Mouse (Mus musculus) naive thymus-derived CD4-positive, alpha-beta T cell, adult 2 months (primary cell): ENCODE measurements around the gene Shank1.
A peak's percentile ranks its signal among the peaks of the same experiment; 100 is the strongest.

Experiments
- DNase-seq: peaks from one replicate; pipeline ENCODE4 v3.0.0-alpha.2; 2011; ENCODE audit warnings: low read depth

Shank1 gene

DNA sequence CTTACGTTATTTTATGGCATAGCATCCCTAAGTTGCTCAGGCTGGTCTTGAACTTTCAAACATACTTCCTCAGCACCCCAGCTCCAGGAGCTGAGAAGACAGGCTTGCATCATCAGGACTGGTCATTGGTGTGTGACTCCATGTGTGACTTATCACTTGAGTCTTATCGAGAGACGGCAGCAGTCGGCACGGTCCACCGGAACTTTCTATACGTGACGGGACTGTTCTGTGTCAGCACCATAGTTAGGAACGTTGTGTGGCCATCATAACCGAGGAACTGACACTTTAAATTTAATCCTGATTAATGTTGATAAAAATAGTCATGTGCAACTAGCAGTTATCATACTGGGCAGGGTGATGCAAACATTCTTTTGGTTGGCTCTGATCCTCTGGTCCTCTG, 31.1 kb downstream of the Shank1 start:
- DNase-seq: no peak

- no peak for DNase-seq
These were observed 31.7 kb downstream of the Shank1 start for GRCm38 (mm10) chr7:44341714-44342113.

- no peak for DNase-seq
These were observed 33.5 kb downstream of the Shank1 start for GRCm38 (mm10) chr7:44343459-44344015.

DNA sequence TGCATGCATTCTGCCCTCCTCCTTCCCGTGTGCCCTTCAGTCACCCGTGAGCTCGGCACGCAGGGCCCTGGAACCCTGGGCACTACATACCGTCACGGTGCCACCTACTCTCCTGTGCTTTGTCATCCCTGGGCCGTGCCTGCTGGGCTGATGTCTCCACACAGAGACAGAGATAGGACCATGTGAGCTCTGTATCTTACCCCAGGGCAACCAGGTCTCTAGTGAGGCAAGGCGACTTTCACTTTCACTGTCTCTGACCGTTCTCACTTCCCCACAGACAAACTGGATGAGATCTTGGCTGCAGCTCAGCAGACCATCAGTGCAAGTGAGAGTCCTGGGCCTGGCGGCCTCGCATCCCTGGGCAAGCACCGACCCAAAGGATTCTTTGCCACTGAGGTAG, 34.6 kb downstream of the Shank1 start:
- DNase-seq: peak; percentile 38

DNA sequence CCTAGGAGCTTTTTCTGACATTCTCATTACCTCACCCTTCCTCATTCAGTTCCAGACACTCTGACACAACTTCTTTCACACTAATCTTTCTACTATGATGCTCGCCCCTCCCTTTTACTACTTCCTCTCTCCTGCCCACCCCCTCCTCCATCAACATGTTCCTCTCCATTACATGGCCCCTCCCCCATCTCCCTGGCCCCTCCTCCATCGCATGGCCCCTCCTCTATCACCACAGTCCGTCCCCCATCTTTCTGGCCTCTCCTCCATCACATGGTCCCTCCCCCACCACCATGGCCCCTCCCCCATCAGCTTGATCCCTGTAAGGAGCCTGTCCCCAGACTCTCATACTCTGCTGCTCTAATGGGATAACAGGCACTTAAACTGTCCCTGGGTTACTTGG, 39.0 kb downstream of the Shank1 start:
- no peak for DNase-seq

GRCm38 (mm10) chr7:44350957-44351711, 41.1 kb downstream of the Shank1 start:
- peak; percentile 84 for DNase-seq

DNA sequence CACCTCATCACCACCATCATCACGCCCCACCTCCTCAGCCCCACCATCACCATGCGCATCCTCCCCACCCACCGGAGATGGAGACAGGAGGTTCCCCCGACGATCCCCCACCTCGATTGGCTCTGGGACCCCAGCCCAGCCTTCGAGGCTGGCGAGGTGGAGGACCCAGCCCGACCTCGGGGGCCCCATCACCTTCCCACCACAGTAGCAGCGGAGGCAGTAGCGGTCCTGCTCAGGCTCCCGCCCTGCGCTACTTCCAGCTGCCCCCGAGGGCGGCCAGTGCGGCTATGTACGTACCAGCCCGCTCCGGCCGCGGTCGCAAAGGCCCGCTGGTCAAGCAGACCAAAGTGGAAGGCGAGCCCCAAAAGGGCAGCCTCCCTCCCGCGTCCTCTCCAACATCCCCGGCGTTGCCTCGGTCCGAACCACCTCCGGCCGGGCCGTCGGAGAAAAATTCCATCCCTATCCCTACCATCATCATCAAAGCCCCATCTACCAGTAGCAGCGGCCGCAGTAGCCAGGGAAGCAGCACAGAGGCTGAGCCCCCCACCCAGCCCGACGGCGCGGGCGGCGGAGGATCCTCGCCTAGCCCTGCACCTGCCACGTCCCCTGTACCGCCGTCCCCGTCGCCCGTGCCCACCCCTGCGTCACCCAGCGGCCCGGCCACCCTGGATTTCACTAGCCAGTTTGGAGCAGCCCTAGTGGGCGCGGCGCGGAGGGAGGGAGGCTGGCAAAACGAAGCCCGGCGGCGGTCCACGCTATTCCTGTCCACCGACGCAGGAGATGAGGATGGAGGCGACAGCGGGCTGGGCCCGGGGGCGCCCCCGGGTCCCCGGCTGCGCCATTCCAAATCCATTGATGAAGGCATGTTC, 42.1 kb downstream of the Shank1 start:
- DNase-seq: no peak

- DNase-seq: no peak
These were observed 42.9 kb downstream of the Shank1 start for GRCm38 (mm10) chr7:44352750-44353600.

GRCm38 (mm10) chr7:44353601-44354340, 43.7 kb downstream of the Shank1 start:
- no peak for DNase-seq

DNA sequence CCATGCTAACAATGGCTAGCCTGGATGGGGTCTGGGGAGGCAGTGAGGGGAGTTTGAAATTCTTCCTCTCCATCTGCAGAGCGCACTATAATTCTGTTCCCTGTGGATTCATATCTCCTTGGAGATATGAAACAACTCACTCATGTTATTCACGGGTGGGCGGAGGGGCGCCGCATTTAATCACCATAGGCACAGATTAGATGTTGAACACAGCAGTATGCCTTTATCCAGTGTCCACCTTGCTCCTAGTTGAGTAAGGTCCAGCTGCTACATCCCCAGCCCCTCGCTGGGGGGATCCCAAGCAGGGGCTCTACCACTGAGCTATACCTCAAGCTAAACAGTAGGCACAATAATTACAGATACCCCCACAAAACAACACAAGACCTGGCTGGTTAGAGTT, 45.4 kb downstream of the Shank1 start:
- no peak for DNase-seq

DNA sequence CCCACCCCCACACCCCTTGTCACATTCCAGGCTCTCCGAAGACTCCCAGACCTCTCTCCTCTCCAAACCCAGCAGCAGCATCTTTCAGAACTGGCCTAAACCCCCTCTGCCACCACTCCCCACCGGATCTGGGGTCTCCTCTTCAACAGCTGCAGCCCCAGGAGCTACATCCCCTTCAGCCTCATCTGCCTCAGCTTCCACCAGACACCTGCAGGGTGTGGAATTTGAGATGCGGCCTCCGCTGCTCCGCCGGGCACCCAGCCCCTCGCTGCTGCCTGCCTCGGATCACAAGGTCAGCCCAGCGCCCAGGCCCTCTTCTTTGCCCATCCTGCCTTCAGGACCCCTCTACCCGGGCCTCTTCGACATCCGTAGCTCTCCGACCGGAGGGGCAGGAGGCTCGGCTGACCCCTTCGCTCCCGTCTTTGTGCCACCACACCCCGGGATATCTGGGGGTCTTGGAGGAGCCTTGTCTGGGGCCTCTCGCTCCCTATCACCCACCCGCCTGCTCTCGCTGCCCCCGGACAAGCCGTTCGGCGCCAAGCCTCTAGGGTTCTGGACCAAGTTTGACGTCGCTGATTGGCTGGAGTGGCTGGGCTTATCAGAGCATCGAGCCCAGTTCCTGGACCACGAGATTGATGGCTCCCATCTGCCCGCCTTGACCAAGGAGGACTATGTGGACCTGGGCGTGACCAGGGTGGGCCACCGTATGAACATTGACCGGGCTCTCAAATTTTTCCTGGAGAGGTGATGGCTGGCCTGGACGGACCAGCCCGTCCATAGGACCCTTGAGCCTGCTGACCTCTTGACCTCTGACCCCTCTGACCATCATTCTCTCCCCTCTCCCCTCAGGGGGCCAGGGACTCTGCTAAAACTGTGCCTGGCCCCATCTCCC, 46.8 kb downstream of the Shank1 start:
- no peak for DNase-seq

DNA sequence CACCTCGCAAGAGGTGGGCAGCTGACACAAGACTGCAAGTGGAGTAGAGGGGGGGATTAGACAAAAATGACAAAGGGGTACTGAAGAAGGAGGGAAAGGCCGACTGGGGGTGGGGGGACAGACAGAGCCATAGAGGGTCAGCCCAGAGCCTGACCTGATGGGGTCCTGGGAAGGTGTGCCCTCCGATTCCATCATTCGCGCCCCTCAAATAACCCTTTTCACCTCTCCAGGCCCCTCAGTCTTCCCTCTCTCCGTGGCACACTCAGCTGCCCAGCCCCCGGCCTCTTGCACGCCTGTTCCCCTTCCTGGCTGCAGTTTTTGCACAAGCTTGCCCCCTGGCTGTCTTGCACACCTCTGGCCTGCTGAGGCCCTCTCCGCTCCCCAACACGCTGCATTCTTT, 47.5 kb downstream of the Shank1 start:
- no peak for DNase-seq

DNA sequence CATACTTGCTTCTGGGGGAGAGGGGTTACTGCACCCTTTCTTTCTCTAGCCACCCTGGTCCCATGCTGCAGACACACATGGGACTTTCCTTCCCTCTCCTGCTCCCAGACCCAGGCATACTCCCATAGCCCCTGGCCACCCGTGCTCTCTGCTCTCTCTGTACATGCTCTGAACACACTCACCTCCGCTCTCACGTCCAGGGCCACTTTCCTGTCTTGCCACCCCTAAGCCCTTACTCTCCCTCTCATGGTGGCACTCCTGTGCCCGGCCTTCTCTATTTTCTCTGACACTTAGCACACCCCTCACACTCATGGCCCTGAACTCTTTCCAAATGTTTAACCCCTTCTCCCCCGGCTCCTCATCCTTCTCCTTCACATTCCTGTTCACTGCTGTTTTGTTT, 48.0 kb downstream of the Shank1 start:
- DNase-seq: no peak

GRCm38 (mm10) chr7:44358886-44359654, 49.0 kb downstream of the Shank1 start:
- DNase-seq: no peak

GRCm38 (mm10) chr7:44359908-44360672, 50.0 kb downstream of the Shank1 start:
- peak; percentile 91 for DNase-seq

DNA sequence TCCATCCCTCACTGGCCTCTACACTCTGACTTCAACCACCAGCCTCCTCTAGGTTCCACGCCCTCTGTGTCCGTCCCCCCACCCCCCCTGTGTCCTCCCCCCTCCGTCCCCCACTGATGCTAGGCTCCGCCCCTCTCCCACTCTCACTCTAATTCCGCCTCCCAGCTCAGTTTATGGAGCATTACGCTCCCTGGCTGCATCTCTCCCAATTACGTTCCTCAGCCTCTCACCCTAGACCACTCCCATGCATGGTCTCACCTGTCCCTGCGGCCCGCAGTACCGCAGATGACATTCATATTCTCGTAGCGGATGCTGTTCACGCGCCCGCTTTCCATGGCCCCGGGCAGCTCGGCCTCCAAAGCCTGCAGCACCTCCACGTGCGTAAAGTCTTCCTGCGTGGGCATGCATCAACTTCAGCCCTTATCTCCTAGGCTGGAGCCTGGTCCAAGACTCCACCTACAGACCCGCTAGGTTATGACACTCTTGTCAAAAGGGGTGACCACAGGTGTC, 50.8 kb downstream of the Shank1 start:
- DNase-seq: no peak

DNA sequence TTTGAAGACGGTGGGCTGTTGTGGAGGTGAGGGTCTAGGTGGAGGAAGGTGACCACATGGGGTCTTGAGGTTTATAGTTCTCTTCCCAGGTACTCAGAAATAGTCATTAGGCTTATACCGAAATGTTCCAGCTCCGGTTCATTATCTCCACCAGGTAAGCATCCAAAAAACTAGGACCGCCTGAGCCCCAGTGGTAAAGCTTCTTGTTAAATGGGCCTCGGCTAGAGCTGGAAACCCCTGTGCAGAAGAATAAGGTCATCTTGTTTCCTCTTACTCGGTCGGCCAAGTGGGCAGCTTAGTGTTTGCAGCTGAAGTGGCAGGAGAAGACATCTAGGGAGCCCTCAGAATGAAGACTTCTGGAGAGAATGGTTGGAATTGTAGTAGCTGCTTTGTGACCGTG, 62.6 kb downstream of the Shank1 start:
- no peak for DNase-seq

- DNase-seq: no peak
These were observed 63.4 kb downstream of the Shank1 start for GRCm38 (mm10) chr7:44373460-44373859.
